Mouse (Mus musculus): ENCODE measurements around the gene Gria3. TPM values are rescaled to one million over a fixed set of nuclear protein-coding genes. Genes with fewer than 3 reads are reported as not detected.

Gene Gria3
- total RNA-seq, 1 experiment = 4.1 TPM

DNA sequence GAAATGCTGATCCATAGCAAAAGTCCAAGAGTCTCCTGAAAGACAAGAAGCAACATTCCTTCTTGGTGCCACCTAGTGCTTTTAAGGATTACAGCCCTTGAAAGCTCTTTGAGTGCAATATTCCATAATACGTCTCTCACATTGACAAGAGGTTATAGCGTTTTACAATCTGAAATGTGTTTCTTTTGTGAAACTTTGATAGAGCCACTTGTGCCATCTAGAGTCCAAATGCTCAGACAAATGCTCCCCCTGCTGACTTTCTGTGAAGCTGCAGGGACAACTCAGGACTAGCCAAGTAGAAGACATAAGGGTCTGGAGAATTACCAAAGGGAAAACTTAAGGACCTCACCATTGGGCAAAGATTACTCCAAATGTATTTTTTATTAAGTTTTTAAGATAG is 214.3 kb downstream of the Gria3 start:
- no peak for DNase-seq (ENCODE audit: low read depth, low spot score)
- H3K9ac ChIP-seq (ENCODE audit: insufficient read depth, low read depth, low read length, poor library complexity, severe bottlenecking) = no peak overlapping the region
- TF ChIP-seq ZNF384 (IDR thresholded peaks at IDR 0.05; ENCODE audit: low read depth, low read length) (no peak), ZC3H11A (IDR thresholded peaks at IDR 0.05; ENCODE audit: borderline replicate concordance, low read depth, low read length) (0 out of 2 replicates have a peak, but pooled peaks have one; percentile 29)
- H3K9me3 ChIP-seq (ENCODE audit: control insufficient read depth, insufficient read depth, low read depth, low read length) = no peaks in the 10 kb centered on the region
- no peaks in the 10 kb centered on the region for H3K4me1 ChIP-seq (ENCODE audit: control insufficient read depth in 2 of 2, insufficient read depth in 2 of 2, low read length in 2 of 2, poor library complexity in 1 of 2)
- in situ Hi-C loops (cut with MboI; ENCODE audit: low sequenced_read_pairs in 2 of 2, unreplicated experiment in 2 of 2) = no loop called here
- H3K4me3 ChIP-seq (ENCODE audit: insufficient read depth in 1 of 2, low read depth in 1 of 2, low read length in 2 of 2, poor library complexity in 1 of 2, severe bottlenecking in 1 of 2) = no peak overlapping the region
- no peaks in the 10 kb centered on the region for H3K36me3 ChIP-seq (ENCODE audit: control insufficient read depth, insufficient read depth, low read length, poor library complexity, severe bottlenecking)
- no peak overlapping the region for H3K27ac ChIP-seq (ENCODE audit: insufficient read depth, low read depth, low read length, poor library complexity, severe bottlenecking)

DNA sequence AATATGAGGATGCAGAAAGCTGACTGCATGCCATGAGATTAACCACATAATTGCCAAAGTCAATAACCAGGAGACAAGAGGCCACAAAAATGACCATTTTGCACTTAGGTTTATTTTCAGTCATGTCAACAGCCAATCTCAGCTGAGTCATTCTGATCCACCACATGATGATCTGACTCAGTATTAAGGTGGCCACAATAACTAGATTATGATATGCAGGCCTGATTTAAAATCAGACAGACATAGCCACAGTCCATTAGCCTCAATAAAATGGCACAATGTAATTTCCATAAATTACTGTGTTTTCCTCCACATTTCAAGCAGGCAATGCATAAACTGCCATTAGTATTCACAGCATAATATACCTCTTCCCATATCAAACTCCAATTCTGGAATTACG is 216.3 kb downstream of the Gria3 start:
- Histone ChIP-seq H3K9me3 (ENCODE audit: control insufficient read depth, insufficient read depth, low read depth, low read length) (no peaks in the 10 kb centered on the region), H3K4me1 (ENCODE audit: control insufficient read depth in 2 of 2, insufficient read depth in 2 of 2, low read length in 2 of 2, poor library complexity in 1 of 2) (no peaks in the 10 kb centered on the region), H3K4me3 (ENCODE audit: insufficient read depth in 1 of 2, low read depth in 1 of 2, low read length in 2 of 2, poor library complexity in 1 of 2, severe bottlenecking in 1 of 2) (no peak overlapping the region), H3K9ac (ENCODE audit: insufficient read depth, low read depth, low read length, poor library complexity, severe bottlenecking) (no peak overlapping the region), H3K27ac (ENCODE audit: insufficient read depth, low read depth, low read length, poor library complexity, severe bottlenecking) (no peak overlapping the region), H3K36me3 (ENCODE audit: control insufficient read depth, insufficient read depth, low read length, poor library complexity, severe bottlenecking) (no peaks in the 10 kb centered on the region)
- no peak for TF ChIP-seq ZNF384 (IDR thresholded peaks at IDR 0.05; ENCODE audit: low read depth, low read length)
- no peak for DNase-seq (ENCODE audit: low read depth, low spot score)
- in situ Hi-C loops (cut with MboI; ENCODE audit: low sequenced_read_pairs in 2 of 2, unreplicated experiment in 2 of 2) = no loop called here

GRCm38 (mm10) chrX:41618396-41618795 is 217.7 kb downstream of the Gria3 start:
- no peak for DNase-seq (ENCODE audit: low read depth, low spot score)
- H3K9ac ChIP-seq (ENCODE audit: insufficient read depth, low read depth, low read length, poor library complexity, severe bottlenecking) = no peak overlapping the region
- H3K36me3 ChIP-seq (ENCODE audit: control insufficient read depth, insufficient read depth, low read length, poor library complexity, severe bottlenecking) = no peaks in the 10 kb centered on the region
- H3K4me3 ChIP-seq (ENCODE audit: insufficient read depth in 1 of 2, low read depth in 1 of 2, low read length in 2 of 2, poor library complexity in 1 of 2, severe bottlenecking in 1 of 2) = no peak overlapping the region
- TF ChIP-seq CHD2 (IDR thresholded peaks at IDR 0.05; ENCODE audit: low read depth, low read length) (no peak), ZC3H11A (IDR thresholded peaks at IDR 0.05; ENCODE audit: borderline replicate concordance, low read depth, low read length) (no peak), MAFK (IDR thresholded peaks at IDR 0.05; ENCODE audit: insufficient read depth, low read depth, low read length) (no peak), ZNF384 (IDR thresholded peaks at IDR 0.05; ENCODE audit: low read depth, low read length) (no peak), HCFC1 (IDR thresholded peaks at IDR 0.05; ENCODE audit: borderline replicate concordance, insufficient read depth, low read length) (no peak)
- H3K9me3 ChIP-seq (ENCODE audit: control insufficient read depth, insufficient read depth, low read depth, low read length) = no peaks in the 10 kb centered on the region
- H3K27ac ChIP-seq (ENCODE audit: insufficient read depth, low read depth, low read length, poor library complexity, severe bottlenecking) = no peak overlapping the region
- H3K4me1 ChIP-seq (ENCODE audit: control insufficient read depth in 2 of 2, insufficient read depth in 2 of 2, low read length in 2 of 2, poor library complexity in 1 of 2) = no peaks in the 10 kb centered on the region
- in situ Hi-C loops (cut with MboI; ENCODE audit: low sequenced_read_pairs in 2 of 2, unreplicated experiment in 2 of 2) = no loop called here

- Histone ChIP-seq H3K4me1 (ENCODE audit: control insufficient read depth in 2 of 2, insufficient read depth in 2 of 2, low read length in 2 of 2, poor library complexity in 1 of 2) (no peaks in the 10 kb centered on the region), H3K4me3 (ENCODE audit: insufficient read depth in 1 of 2, low read depth in 1 of 2, low read length in 2 of 2, poor library complexity in 1 of 2, severe bottlenecking in 1 of 2) (no peak overlapping the region), H3K36me3 (ENCODE audit: control insufficient read depth, insufficient read depth, low read length, poor library complexity, severe bottlenecking) (no peaks in the 10 kb centered on the region), H3K9ac (ENCODE audit: insufficient read depth, low read depth, low read length, poor library complexity, severe bottlenecking) (no peak overlapping the region), H3K9me3 (ENCODE audit: control insufficient read depth, insufficient read depth, low read depth, low read length) (no peaks in the 10 kb centered on the region), H3K27ac (ENCODE audit: insufficient read depth, low read depth, low read length, poor library complexity, severe bottlenecking) (no peak overlapping the region)
- no peak for TF ChIP-seq ZNF384 (IDR thresholded peaks at IDR 0.05; ENCODE audit: low read depth, low read length)
- TF ChIP-seq ZC3H11A (IDR thresholded peaks at IDR 0.05; ENCODE audit: borderline replicate concordance, low read depth, low read length) = no peak
- TF ChIP-seq MAFK (IDR thresholded peaks at IDR 0.05; ENCODE audit: insufficient read depth, low read depth, low read length) = no peak
- TF ChIP-seq CHD2 (IDR thresholded peaks at IDR 0.05; ENCODE audit: low read depth, low read length) = no peak
- no peak for TF ChIP-seq HCFC1 (IDR thresholded peaks at IDR 0.05; ENCODE audit: borderline replicate concordance, insufficient read depth, low read length)
- in situ Hi-C loops (cut with MboI; ENCODE audit: low sequenced_read_pairs in 2 of 2, unreplicated experiment in 2 of 2) = no loop called here
- no peak for DNase-seq (ENCODE audit: low read depth, low spot score)
Observed at GRCm38 (mm10) chrX:41633576-41633975, 232.9 kb downstream of the Gria3 start.

DNA sequence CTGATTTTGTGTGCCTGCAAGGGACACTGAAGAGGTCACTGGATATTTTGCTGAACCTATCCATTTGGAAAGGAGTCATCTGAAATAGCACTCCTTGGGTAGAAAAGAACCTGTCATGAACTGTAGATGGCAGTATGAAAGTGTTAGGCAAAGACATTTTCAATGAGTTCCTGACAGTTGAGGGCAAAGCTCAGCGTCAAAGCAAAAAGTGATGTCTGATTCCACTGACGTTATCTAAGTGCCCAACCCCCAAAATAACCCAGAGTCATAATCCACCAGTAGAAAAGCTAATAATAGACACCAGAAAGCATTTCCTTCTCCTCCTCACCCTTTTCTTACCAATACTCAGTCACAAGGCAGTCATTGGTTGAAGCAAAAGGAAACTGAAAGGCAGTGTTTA is 244.3 kb downstream of the Gria3 start:
- Histone ChIP-seq H3K27ac (ENCODE audit: insufficient read depth, low read depth, low read length, poor library complexity, severe bottlenecking) (no peak overlapping the region), H3K9me3 (ENCODE audit: control insufficient read depth, insufficient read depth, low read depth, low read length) (no peaks in the 10 kb centered on the region), H3K9ac (ENCODE audit: insufficient read depth, low read depth, low read length, poor library complexity, severe bottlenecking) (no peak overlapping the region), H3K4me1 (ENCODE audit: control insufficient read depth in 2 of 2, insufficient read depth in 2 of 2, low read length in 2 of 2, poor library complexity in 1 of 2) (no peaks in the 10 kb centered on the region), H3K36me3 (ENCODE audit: control insufficient read depth, insufficient read depth, low read length, poor library complexity, severe bottlenecking) (no peaks in the 10 kb centered on the region), H3K4me3 (ENCODE audit: insufficient read depth in 1 of 2, low read depth in 1 of 2, low read length in 2 of 2, poor library complexity in 1 of 2, severe bottlenecking in 1 of 2) (no peak overlapping the region)
- DNase-seq (ENCODE audit: low read depth, low spot score) = no peak
- TF ChIP-seq CHD2 (IDR thresholded peaks at IDR 0.05; ENCODE audit: low read depth, low read length) (no peak), ZNF384 (IDR thresholded peaks at IDR 0.05; ENCODE audit: low read depth, low read length) (no peak), ZC3H11A (IDR thresholded peaks at IDR 0.05; ENCODE audit: borderline replicate concordance, low read depth, low read length) (no peak), HCFC1 (IDR thresholded peaks at IDR 0.05; ENCODE audit: borderline replicate concordance, insufficient read depth, low read length) (no peak), MAFK (IDR thresholded peaks at IDR 0.05; ENCODE audit: insufficient read depth, low read depth, low read length) (no peak)
- in situ Hi-C loops (cut with MboI; ENCODE audit: low sequenced_read_pairs in 2 of 2, unreplicated experiment in 2 of 2) = no loop called here

All from ES-E14 (cell line).